ENCODE assay signal across 8 mouse cellular contexts in genomic region chr3:95434136-95434982, GRCm38 (mm10). TPM values are rescaled to one million over a fixed set of nuclear protein-coding genes. Genes with fewer than 3 reads are reported as not detected.
DNase-seq lines count a peak whose midpoint lies in the region; ATAC-seq and TF ChIP-seq lines count a peak whose summit lies in the region.

Arnt (plus strand) TSS chr3:95434388.

- no peaks in the 10 kb centered on the region for H3K9me3 ChIP-seq in megakaryocyte, embryonic 14.5 days

- H3K27ac ChIP-seq in cortical plate, adult 2 months (ENCODE audit: insufficient read depth, low read length), result 0 out of 2 replicates have a peak within 1 kb of the TSS, but pooled peaks have one; percentile 8

- TF ChIP-seq CTCF in cortical plate, adult 2 months (IDR thresholded peaks at IDR 0.05; ENCODE audit: extremely low read depth, insufficient read depth, low read length), result no peak

- peak; percentile 81; the same call in 1 of the 2 replicates for TF ChIP-seq POLR2A in cortical plate, adult 2 months (IDR thresholded peaks at IDR 0.05; ENCODE audit: extremely low read depth, insufficient read depth, low read length)

- peak within 1 kb of the TSS; percentile 72 for H3K4me3 ChIP-seq in cortical plate, adult 2 months (ENCODE audit: insufficient read depth, low read length)
- peak within 1 kb of the TSS; percentile 100 for H3K4me3 ChIP-seq in megakaryocyte, embryonic 14.5 days (replicated peaks)

- peak; percentile 87 to 92 for DNase-seq in gastrocnemius, adult 8-10 months (ENCODE audit: low spot score in 2 of 2)
- peak; percentile 86 for DNase-seq in hindlimb bud, embryonic 11.5 days (ENCODE audit: extremely low spot score, low read depth, low spot score)
- peak; percentile 72 to 93 for DNase-seq in left cerebral cortex, adult 8-10 months (ENCODE audit: low spot score in 2 of 2)
- peak; percentile 92 to 95 for DNase-seq in right cerebral cortex, postnatal 10 days (ENCODE audit: low spot score in 2 of 2)
- peak; percentile 78 for DNase-seq in urinary bladder, postnatal 25 days (ENCODE audit: low spot score)

- peaks cover 28% of the 10 kb centered on the region for H3K36me3 ChIP-seq in megakaryocyte, embryonic 14.5 days (replicated peaks; ENCODE audit: low read length)

- H3K27me3 ChIP-seq in megakaryocyte, embryonic 14.5 days (replicated peaks), result no peaks in the 10 kb centered on the region

- no peaks in the 10 kb centered on the region for H3K4me1 ChIP-seq in cortical plate, adult 2 months (ENCODE audit: control insufficient read depth, insufficient read depth, low read length)
- H3K4me1 ChIP-seq in megakaryocyte, embryonic 14.5 days, result peaks cover 28% of the 10 kb centered on the region

- ATAC-seq in activated CD4-positive, CD25-positive, alpha-beta regulatory T cell, adult 4 months, result peak; percentile 95

RNA-seq across cellular contexts. Expression of gene Arnt, which starts in this region (rescaled TPM):
- 10 to 100 TPM; 24.2 to 29.9 TPM for polyA plus RNA-seq in activated CD4-positive, CD25-positive, alpha-beta regulatory T cell, adult 4 months (2017; shearing (Covaris generic))
- polyA plus RNA-seq in cortical plate, adult 2 months (2012; rRNA removed), result 42.3 and 47.6 TPM in 2 replicates
- total RNA-seq in gastrocnemius, adult 8-10 months (2022), result 10 to 100 TPM; 45.0 to 51.9 (median 46.6) TPM
- total RNA-seq in left cerebral cortex, adult 8-10 months (2022), result 10 to 100 TPM; 30.4 to 37.0 (median 34.0) TPM
- 11.1 and 19.7 TPM in 2 replicates for polyA plus RNA-seq in megakaryocyte, embryonic 14.5 days (2012; ENCODE audit: insufficient read depth, low replicate concordance)

Comparison
In these comparisons a context has a peak if more than half of its experiments do, and no peak if none do; other contexts are left out.
1. Peak in every context shown above with its lines: DNase-seq, ATAC-seq, H3K4me3 ChIP-seq and H3K27ac ChIP-seq.